Mouse (Mus musculus): ENCODE data around the gene Clnk. TPM values are rescaled to one million over a fixed set of nuclear protein-coding genes. Genes with fewer than 3 reads are reported as not detected.

Clnk gene
- polyA plus RNA-seq, 1 experiment from 2014 or later, result 0.13 TPM

DNA sequence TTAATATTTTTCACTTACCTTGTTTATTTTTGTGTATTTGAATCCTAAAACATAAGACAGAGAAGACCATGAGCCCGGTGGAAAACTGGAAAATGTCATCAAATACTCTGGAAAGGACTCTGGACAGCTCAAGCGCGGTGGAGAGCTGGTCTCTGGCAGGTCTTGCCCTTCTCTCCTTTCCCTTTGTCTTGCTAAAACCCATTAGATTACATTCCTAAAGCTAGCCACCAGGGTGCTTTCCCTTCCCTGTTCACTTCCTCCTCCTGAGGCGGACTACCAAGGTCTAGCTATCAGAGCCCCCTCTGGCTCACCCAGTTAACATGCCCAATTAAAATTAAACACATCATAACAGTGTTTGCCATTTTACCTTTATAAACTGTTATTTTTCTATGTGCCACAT, 123.9 kb downstream of the Clnk start:
- Histone ChIP-seq H3K27me3 (replicated peaks; ENCODE audit: control insufficient read depth, insufficient read depth, low read length) (no peaks in the 10 kb centered on the region), H3K9ac (ENCODE audit: low read depth, low read length) (no peak overlapping the region), H3K4me3 (ENCODE audit: low read depth, low read length) (no peak overlapping the region), H3K36me3 (ENCODE audit: control insufficient read depth, insufficient read depth) (no peaks in the 10 kb centered on the region), H3K9me3 (ENCODE audit: control insufficient read depth) (no peaks in the 10 kb centered on the region), H3K27ac (ENCODE audit: low read depth, low read length) (no peak overlapping the region), H3K4me1 (replicated peaks; ENCODE audit: control insufficient read depth, insufficient read depth, low read length) (no peaks in the 10 kb centered on the region), H3K4me2 (replicated peaks; ENCODE audit: low read depth) (no peak overlapping the region)
- no peak for ATAC-seq
- WGBS, result 25% methylated on average over 4 of the region's 4 CpGs
- TF ChIP-seq CTCF (IDR thresholded peaks at IDR 0.05; ENCODE audit: low read depth), result no peak

DNA sequence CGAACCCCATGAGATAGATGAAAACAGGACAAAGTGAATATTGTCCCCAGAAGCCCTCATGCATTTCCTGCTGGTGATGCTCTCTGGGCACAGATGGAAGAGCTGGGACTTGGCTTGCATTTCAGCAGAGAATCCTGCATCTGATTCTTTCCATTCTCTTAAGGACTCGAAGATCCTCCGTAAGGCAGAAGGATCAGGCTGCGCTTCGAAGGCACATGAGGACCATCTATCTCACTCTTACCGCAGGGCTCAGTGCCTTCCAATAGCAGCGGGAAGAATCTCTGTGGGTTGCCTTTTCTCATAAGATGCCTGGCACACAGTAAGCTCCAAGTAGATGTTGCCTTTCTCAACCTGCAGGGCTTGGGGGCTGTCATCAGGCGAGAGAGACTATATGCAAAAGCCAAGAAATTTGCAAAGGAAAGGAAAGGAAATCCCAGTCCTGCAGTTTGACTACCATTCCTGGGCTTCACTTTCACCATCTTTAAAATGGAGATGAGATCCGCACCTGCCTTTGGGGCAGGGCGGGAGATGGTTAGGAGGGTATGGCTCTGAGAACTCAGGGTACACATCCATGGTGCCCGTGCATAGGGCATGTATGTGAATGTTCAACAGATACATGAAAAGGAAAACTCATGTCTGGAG, 167.6 kb downstream of the Clnk start:
- Histone ChIP-seq H3K4me2 (replicated peaks; ENCODE audit: low read depth) (no peak overlapping the region), H3K9me3 (ENCODE audit: control insufficient read depth) (no peaks in the 10 kb centered on the region), H3K9ac (ENCODE audit: low read depth, low read length) (no peak overlapping the region), H3K36me3 (ENCODE audit: control insufficient read depth, insufficient read depth) (no peaks in the 10 kb centered on the region), H3K4me3 (ENCODE audit: low read depth, low read length) (no peak overlapping the region), H3K4me1 (replicated peaks; ENCODE audit: control insufficient read depth, insufficient read depth, low read length) (no peaks in the 10 kb centered on the region), H3K27ac (ENCODE audit: low read depth, low read length) (no peak overlapping the region), H3K27me3 (replicated peaks; ENCODE audit: control insufficient read depth, insufficient read depth, low read length) (no peaks in the 10 kb centered on the region)
- no peak for TF ChIP-seq CTCF (IDR thresholded peaks at IDR 0.05; ENCODE audit: low read depth)
- no peak for ATAC-seq
- 68% methylated on average over 11 of the region's 11 CpGs for WGBS

DNA sequence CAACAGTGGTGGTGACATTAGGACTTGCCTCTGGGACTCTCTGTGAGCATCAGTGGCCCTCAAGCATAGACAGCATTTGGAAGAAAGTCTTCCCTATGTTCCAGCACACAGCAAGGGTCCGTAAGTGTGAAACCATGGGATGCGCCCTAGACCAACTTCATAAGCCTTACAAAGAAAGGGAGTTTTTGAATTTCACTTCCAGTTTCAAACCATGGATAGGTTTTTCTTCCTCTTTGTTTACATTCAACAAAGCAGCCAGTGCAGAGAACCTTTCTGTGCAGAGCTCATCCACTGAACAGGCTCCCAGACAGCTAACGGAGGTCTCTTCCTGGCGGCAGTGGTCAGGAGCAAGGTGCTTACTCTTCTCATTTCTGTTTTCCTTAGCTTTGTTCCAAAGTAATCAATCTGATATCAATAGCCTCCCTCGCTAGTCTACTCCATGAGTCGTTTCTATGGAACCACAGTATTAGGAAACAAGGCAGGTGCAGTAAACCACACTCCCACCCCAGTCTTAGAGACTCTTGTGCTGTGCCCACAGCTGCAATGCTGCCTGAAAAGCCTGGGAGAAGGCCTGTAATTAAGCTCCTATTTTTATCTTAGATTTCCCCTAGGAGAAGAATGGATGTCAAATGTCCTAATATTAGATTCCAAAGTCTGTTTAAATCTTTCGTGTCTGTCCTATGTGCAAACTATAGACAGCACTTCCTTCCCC, 169.1 kb downstream of the Clnk start:
- WGBS, result 65% methylated on average over 7 of the region's 7 CpGs
- no peak overlapping the region for H3K4me2 ChIP-seq (replicated peaks; ENCODE audit: low read depth)
- no peaks in the 10 kb centered on the region for H3K27me3 ChIP-seq (replicated peaks; ENCODE audit: control insufficient read depth, insufficient read depth, low read length)
- H3K4me3 ChIP-seq (ENCODE audit: low read depth, low read length), result no peak overlapping the region
- H3K4me1 ChIP-seq (replicated peaks; ENCODE audit: control insufficient read depth, insufficient read depth, low read length), result no peaks in the 10 kb centered on the region
- no peak for ATAC-seq
- H3K9ac ChIP-seq (ENCODE audit: low read depth, low read length), result no peak overlapping the region
- H3K36me3 ChIP-seq (ENCODE audit: control insufficient read depth, insufficient read depth), result no peaks in the 10 kb centered on the region
- H3K9me3 ChIP-seq (ENCODE audit: control insufficient read depth), result no peaks in the 10 kb centered on the region
- TF ChIP-seq CTCF (IDR thresholded peaks at IDR 0.05; ENCODE audit: low read depth), result no peak
- H3K27ac ChIP-seq (ENCODE audit: low read depth, low read length), result no peak overlapping the region

DNA sequence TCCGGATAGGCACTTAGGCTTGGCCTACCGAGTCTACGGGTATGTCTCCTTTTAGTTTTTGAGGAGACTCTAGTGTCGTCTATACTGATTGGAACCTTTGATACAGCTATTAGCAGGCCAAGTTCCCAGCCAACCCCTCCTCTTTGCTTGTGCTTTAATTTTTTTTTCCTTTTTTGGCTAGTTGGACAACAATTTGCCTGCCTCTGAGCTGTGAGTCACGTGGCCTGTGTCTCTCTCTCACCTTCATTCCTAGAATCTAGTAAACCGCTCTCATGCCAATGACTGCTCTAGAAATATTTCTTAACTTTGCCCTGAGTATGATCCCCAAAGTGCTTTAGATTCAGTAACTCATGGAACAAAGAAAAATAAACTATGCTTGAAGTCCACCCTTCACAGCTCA, 173.7 kb downstream of the Clnk start:
- Histone ChIP-seq H3K9me3 (ENCODE audit: control insufficient read depth) (no peaks in the 10 kb centered on the region), H3K4me2 (replicated peaks; ENCODE audit: low read depth) (no peak overlapping the region), H3K4me3 (ENCODE audit: low read depth, low read length) (no peak overlapping the region), H3K27me3 (replicated peaks; ENCODE audit: control insufficient read depth, insufficient read depth, low read length) (no peaks in the 10 kb centered on the region), H3K27ac (ENCODE audit: low read depth, low read length) (no peak overlapping the region), H3K36me3 (ENCODE audit: control insufficient read depth, insufficient read depth) (no peaks in the 10 kb centered on the region), H3K4me1 (replicated peaks; ENCODE audit: control insufficient read depth, insufficient read depth, low read length) (no peaks in the 10 kb centered on the region), H3K9ac (ENCODE audit: low read depth, low read length) (no peak overlapping the region)
- TF ChIP-seq CTCF (IDR thresholded peaks at IDR 0.05; ENCODE audit: low read depth), result no peak
- 95% methylated on average over 6 of the region's 6 CpGs for WGBS
- ATAC-seq, result no peak

DNA sequence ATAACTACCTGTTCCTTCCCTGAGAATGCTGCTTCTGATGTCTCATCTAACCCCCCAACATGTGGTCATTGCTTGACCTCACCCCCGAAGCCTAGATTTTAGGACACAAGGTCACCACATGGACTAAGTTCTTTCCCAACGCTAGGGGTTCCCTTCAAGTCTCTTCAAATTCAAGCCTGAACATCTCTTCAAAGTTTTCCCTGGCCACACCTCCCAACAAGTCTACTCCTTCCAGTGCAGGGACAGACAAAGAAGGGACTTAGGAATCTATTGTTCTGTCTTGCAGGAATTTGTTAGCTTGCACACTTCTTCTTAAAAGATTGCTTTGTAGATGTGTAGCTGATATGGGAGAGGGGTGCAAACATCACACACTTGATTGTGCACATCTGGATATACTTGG, 174.5 kb downstream of the Clnk start:
- no peak overlapping the region for H3K9ac ChIP-seq (ENCODE audit: low read depth, low read length)
- H3K4me3 ChIP-seq (ENCODE audit: low read depth, low read length), result no peak overlapping the region
- no peaks in the 10 kb centered on the region for H3K9me3 ChIP-seq (ENCODE audit: control insufficient read depth)
- H3K4me2 ChIP-seq (replicated peaks; ENCODE audit: low read depth), result no peak overlapping the region
- H3K4me1 ChIP-seq (replicated peaks; ENCODE audit: control insufficient read depth, insufficient read depth, low read length), result no peaks in the 10 kb centered on the region
- H3K27ac ChIP-seq (ENCODE audit: low read depth, low read length), result no peak overlapping the region
- H3K27me3 ChIP-seq (replicated peaks; ENCODE audit: control insufficient read depth, insufficient read depth, low read length), result no peaks in the 10 kb centered on the region
- H3K36me3 ChIP-seq (ENCODE audit: control insufficient read depth, insufficient read depth), result no peaks in the 10 kb centered on the region
- 72% methylated on average over 2 of the region's 2 CpGs for WGBS
- ATAC-seq, result no peak
- no peak for TF ChIP-seq CTCF (IDR thresholded peaks at IDR 0.05; ENCODE audit: low read depth)

DNA sequence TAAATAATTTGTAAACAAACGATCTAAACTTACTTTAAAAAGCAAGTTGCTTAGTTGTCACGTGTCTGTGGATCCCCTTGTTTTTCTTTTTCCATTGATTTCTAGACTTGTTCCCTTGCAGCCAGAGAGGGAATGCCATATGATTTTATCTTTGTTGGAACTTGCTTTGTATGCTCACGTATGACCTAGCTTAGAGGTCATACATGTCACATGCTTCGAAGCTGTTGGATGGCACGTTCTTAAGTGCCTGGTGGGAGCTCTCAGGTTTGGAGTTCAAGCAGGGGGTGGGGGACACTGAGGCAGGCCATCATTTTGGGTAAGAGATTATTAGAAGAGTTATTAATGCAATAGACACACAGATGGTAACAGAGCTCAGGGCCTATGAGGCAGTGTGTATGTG, 178.1 kb downstream of the Clnk start:
- Histone ChIP-seq H3K27me3 (replicated peaks; ENCODE audit: control insufficient read depth, insufficient read depth, low read length) (no peaks in the 10 kb centered on the region), H3K4me1 (replicated peaks; ENCODE audit: control insufficient read depth, insufficient read depth, low read length) (no peaks in the 10 kb centered on the region), H3K9me3 (ENCODE audit: control insufficient read depth) (no peaks in the 10 kb centered on the region), H3K4me2 (replicated peaks; ENCODE audit: low read depth) (no peak overlapping the region), H3K36me3 (ENCODE audit: control insufficient read depth, insufficient read depth) (no peaks in the 10 kb centered on the region), H3K9ac (ENCODE audit: low read depth, low read length) (no peak overlapping the region), H3K27ac (ENCODE audit: low read depth, low read length) (no peak overlapping the region), H3K4me3 (ENCODE audit: low read depth, low read length) (no peak overlapping the region)
- TF ChIP-seq CTCF (IDR thresholded peaks at IDR 0.05; ENCODE audit: low read depth), result no peak
- WGBS, result 77% methylated on average over 5 of the region's 5 CpGs
- no peak for ATAC-seq
